Mouse (Mus musculus) adrenal gland, adult (tissue): ENCODE data around the gene Sesn2.
"Not testable (repeated sequence)": the region's sequence is repeated elsewhere in the genome, so short reads cannot be mapped to it uniquely, and the experiment has no call there.

Source experiments
- DNase-seq, 2 experiments: peaks; one replicate each; pipeline ENCODE4 v3.0.0; 2022 to 2023; ENCODE audit warnings: low spot score in 1 of 2; ENCODE audit not compliant: inconsistent age in 2 of 2

Gene Sesn2

DNA sequence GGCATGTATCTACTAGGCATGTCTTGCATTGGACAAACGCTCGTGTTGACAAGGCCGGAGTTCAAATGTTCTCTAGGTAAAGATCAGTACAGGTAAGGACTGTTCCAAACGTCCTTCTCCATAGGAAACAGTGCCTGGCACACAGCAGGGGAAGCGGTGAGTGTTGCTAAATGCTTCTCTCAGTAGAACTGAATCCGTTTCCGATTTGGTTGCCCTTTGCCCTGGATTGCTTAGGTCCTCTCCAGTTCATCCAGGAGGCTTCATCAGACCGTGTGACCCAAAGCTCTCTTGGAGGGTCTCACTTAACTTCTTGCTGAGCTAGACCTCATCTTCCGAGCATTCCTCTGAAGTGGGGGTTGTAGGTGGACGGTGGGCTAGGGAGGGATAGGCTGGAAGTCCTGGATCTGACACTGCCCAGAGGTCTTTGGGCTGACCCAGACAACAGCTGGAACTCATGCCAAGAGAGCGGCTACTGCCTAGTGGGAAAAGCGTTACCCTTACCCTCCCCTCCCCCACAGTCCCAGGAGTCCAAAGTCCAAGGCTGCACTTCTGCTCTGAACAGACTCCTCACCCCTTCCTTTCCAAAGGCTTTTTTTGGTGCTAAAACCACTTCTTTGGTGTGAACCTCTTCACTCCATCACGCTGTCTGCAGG is 27.2 kb downstream of the Sesn2 start:
- DNase-seq, result peak in 1 of 2 experiments; percentile 71

- DNase-seq, result not testable (repeated sequence)
These were observed 28.2 kb downstream of the Sesn2 start for GRCm38 (mm10) chr4:132482104-132482503.

DNA sequence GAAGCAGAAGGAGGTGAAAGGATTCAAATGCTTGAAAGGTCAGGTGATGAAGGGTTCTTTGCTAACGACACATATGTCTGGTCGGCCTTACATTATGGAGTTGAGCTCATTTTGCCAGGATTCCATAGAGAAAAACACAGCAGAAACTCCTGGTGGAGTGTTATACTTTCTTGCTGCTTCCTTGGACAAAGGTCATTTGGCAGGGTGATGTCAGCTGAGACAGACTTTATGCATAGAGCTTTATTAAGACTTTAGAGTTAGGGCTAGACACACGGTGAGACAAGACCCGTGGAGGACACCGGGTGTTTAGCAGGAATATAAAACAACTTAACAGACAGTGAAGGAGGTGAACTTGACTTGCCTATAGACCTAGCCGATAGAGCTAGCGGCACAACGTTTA is 32.5 kb downstream of the Sesn2 start:
- no peak for DNase-seq

GRCm38 (mm10) chr4:132475895-132476878 is 34.1 kb downstream of the Sesn2 start:
- peak in 1 of 2 experiments; percentile 87 for DNase-seq

DNA sequence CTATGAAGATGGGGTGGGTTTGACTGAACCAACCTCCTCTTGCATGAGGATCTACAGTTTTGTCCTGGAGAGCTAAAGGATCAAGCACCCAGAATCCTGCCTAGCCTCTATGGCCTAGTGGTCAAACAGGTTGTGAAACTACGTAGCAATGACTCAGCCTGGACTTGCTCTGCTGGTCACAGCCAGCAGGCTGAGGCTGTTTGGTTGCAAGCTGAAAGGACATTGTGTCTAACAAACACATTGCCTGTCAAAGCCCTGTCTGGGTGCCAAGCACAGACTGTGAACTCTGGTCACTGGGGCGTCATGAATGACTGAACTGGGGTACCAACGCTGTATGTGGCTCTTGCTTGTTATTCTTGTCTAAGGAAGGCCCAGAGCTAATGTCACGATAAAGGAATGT is 35.7 kb downstream of the Sesn2 start:
- DNase-seq, result peak; percentile 53 to 82

DNA sequence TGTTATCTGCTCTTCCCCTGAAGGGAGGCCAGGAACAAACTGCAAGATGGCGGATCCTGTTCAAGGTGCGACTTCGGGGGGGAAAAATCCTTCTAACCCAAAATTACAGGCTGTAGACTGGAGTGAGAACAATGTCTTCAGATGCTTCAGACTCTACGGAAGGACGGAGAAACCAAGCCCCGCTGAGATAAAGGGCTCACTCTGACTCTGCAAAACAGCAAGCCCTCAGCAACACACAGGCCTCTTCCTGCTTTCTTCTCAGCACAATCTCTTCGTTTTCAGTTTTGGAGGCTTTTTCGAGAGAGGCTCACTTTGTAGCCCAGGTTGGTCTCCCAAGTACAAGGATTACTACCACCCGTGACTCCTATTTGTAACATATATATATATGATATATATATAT is 36.9 kb downstream of the Sesn2 start:
- no peak for DNase-seq

- no peak for DNase-seq
These were observed 40.4 kb downstream of the Sesn2 start for GRCm38 (mm10) chr4:132469873-132470272.

- no peak for DNase-seq
These were observed 46.1 kb downstream of the Sesn2 start for GRCm38 (mm10) chr4:132464255-132464613.

DNA sequence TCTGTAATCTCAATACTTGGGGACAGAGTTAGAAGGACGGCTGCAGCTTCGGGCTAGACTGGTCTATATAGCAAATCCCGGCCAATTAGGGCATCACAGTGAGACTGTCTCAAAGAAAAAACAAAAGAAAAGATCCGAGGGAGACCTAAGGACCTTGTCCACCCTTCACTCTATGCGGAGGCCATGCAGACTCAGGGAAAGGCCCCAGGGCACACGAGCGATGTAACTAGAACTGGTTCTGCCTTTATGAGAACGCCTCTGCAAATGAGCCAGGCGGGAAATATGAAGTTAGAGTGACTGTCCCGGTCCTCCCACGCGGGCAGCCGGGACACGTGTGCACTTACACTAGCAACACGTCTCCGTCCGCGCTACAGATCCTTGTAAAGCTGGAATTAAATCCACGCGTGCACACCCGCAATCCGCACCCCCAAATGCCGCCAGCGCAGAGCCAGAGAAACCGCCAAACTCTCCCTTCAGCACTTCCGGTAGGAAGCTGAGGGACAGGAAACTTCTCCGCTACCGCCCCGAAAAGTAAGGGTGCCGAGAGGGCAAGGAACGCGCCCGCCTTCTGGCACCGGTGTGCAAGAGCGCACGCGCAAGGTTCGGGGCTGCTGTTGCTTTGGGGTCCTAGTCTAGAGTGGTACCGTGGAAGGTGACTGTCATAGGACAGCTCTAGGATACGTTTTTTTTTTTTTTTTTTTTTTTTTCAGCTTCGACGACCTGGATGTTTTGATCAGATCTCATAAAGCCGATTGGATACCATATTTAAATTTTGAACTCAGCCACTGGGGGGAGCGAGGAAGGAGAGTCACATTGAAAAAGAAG is 46.7 kb downstream of the Sesn2 start, which contains the start of gene Med18:
Med18 (minus strand) TSS at position 492 of the 825 bp plus-strand sequence.
- peak; percentile 95 to 97 for DNase-seq

- no peak for DNase-seq
These were observed 47.5 kb downstream of the Sesn2 start for GRCm38 (mm10) chr4:132462836-132463235.

- no peak for DNase-seq
These were observed 50.1 kb downstream of the Sesn2 start for GRCm38 (mm10) chr4:132460225-132460624.

- DNase-seq, result no peak
These were observed 54.7 kb downstream of the Sesn2 start for GRCm38 (mm10) chr4:132455561-132455960.

DNA sequence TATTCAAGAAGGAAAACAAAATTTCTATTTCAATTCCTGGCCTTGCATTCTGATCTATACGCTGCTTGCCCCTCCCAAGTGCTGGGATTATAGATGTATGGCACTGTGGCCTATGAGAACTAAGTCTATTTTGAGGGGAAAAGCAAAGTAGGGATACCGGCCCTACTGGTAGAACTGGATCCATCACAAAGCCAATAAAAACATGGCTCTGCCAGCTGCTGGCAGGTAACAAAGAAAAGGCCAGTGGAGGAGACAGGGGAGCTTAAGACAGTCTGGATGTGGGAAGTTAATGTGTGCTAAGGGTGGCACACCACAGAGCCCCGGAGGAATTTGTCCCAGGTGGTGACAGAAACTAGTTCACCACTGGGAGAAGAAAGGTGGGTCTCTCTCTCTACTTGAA is 55.2 kb downstream of the Sesn2 start:
- no peak for DNase-seq

DNA sequence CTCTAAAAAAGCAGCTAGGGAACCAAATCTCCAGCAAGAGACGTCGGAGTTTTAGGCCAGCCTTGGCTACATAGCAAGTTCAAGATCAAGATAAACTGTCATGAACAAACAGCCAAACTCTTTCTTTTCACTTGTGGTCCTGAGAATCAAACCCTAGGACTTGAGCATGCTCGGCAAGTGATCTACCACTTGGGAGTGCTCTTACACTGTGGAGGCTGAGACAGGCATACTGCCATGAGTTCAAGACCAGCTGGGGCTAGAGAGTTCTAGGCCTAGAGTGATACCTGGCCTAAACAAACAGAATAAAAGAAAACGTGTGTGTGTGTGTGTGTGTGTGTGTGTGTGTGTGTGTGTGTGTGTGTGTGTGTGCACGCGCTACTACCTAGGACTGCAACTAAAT is 56.1 kb downstream of the Sesn2 start:
- DNase-seq, result no peak

DNA sequence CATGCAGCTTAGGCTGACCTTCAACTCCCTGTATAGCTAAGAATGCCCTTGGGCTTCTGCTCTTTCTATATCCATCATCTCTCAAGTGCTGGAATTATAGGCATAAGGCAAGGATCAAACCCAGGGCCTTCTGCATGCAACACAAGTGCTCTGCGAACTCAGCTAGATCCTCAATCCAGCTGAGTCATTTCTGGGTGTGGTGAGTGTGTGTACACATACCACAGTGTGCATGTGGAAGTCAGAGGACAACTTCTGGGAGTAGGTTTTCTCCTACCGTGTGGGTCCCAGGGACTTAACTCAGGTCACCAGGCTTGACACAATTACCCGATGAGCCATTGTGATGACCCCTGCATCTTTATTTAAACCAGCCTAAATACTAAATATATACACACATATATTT is 60.5 kb downstream of the Sesn2 start:
- no peak for DNase-seq

DNA sequence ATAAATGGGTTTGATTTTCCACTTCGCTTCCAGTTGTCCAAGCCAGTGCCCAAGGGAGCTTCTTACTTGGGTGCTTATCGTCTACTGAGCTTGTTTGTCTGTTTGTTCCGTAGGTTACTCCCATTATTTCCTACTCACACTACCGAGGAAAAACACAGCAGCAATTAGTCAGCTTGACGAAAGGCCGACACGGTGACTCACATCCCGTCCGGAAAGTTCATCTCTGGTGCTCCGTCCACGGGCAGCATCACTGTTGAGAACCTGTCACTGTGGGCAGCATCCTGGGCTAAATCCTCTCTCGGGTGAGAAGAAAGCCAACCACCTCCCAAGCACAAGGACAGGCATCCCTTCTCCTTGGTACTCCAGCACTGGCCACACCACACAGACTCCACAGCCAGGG is 64.2 kb downstream of the Sesn2 start:
- peak; percentile 57 to 73 for DNase-seq

- no peak for DNase-seq
These were observed 65.8 kb downstream of the Sesn2 start for GRCm38 (mm10) chr4:132444516-132444915.
